In the genomic region with DNA sequence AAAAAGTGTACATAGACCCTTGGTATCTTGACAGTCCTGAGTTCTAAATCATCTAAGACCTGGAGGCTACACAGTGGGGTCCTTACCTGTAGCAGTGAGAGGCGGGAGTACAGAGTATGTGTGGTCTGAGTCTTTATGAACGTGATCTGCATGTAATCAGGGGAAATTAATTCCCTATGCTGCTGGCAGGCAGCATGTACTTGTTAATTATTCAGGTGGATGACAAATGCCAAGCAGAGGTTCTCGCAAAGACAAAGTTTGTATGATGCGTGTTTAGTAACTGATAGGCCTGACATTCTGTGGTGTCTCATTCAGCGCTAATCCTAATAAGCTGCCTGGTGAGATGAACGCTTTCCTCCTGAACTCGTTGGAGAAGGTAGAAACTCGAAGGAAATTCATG, we compare ENCODE assay signal across 24 mouse cellular contexts.
"Had no signal": no experiment of that assay in that cellular context is flagged by ENCODE, and none has a peak within 500 bp of the region (broad histone marks: within the 10 kb centered on the region; RNA-seq: fewer than 3 reads in every experiment).

No protein-coding gene starts in this region.

- H3K9ac ChIP-seq: heart, embryonic 12.5 days; hindbrain, embryonic 13.5 days; hindbrain, embryonic 15.5 days; kidney, embryonic 15.5 days; limb, embryonic 13.5 days; limb, embryonic 15.5 days; liver, embryonic 12.5 days had no signal

- DNase-seq: gastrocnemius, postnatal 14 days; gastrocnemius, postnatal 36 days; heart, adult 18-20 months; heart, postnatal 10 days; heart, postnatal 36 days; kidney, adult 11 months; kidney, adult 2 months; kidney, adult 9 months; kidney, postnatal 14 days; kidney, postnatal 36 days; layer of hippocampus, adult 9-11 months; layer of hippocampus, postnatal 36 days; left cerebral cortex, postnatal 4 days had no signal

- H3K4me3 ChIP-seq: heart, embryonic 10.5 days; heart, embryonic 12.5 days; hindbrain, embryonic 13.5 days; hindbrain, embryonic 15.5 days; kidney, embryonic 15.5 days; limb, embryonic 13.5 days; limb, embryonic 15.5 days; liver, embryonic 12.5 days had no signal

- H3K4me2 ChIP-seq: heart, embryonic 12.5 days; hindbrain, embryonic 13.5 days; hindbrain, embryonic 15.5 days; kidney, embryonic 15.5 days; limb, embryonic 13.5 days; limb, embryonic 15.5 days; liver, embryonic 12.5 days had no signal

- H3K9me3 ChIP-seq: heart, embryonic 10.5 days; heart, embryonic 12.5 days; hindbrain, embryonic 13.5 days; hindbrain, embryonic 15.5 days; kidney, embryonic 15.5 days; limb, embryonic 13.5 days; limb, embryonic 15.5 days; liver, embryonic 12.5 days had no signal

- H3K36me3 ChIP-seq: heart, embryonic 10.5 days; heart, embryonic 12.5 days; hindbrain, embryonic 13.5 days; hindbrain, embryonic 15.5 days; kidney, embryonic 15.5 days; limb, embryonic 13.5 days; limb, embryonic 15.5 days; liver, embryonic 12.5 days had no signal

- H3K4me1 ChIP-seq: heart, embryonic 10.5 days; heart, embryonic 12.5 days; kidney, embryonic 15.5 days; limb, embryonic 13.5 days; limb, embryonic 15.5 days; liver, embryonic 12.5 days had no signal

- ATAC-seq: hindbrain, postnatal 0 days; intestine, embryonic 16.5 days; liver, embryonic 12.5 days had no signal

- H3K27ac ChIP-seq: heart, embryonic 10.5 days; hindbrain, embryonic 13.5 days; hindbrain, embryonic 15.5 days; hindbrain, postnatal 0 days; kidney, embryonic 15.5 days; kidney, postnatal 0 days; limb, embryonic 13.5 days; limb, embryonic 15.5 days; liver, embryonic 12.5 days had no signal

- H3K27me3 ChIP-seq: heart, embryonic 12.5 days; hindbrain, embryonic 13.5 days; hindbrain, embryonic 15.5 days; kidney, embryonic 15.5 days; limb, embryonic 13.5 days; limb, embryonic 15.5 days; liver, embryonic 12.5 days had no signal
